Comparison of ENCODE assay signal across 27 mouse cellular contexts in the genomic region with DNA sequence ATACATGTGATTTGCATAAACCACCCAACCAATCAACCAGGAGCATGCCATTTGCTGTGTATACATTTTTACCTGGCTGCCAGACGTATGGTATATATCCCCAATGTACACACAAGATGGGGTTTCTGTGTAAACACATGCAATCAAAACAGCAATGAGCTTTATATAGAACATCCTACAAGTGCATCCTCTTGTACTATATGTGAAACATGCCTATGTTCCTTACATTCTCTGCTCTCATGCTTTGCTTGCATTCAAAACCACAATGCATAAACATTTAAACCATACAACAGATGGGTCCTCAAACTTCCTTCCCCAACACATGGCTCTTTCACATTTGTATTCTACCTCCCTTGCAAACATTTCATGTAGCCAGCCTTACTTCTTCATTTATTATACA.
"Had no signal": no experiment of that assay in that cellular context is flagged by ENCODE, and none has a peak within 500 bp of the region (broad histone marks: within the 10 kb centered on the region; RNA-seq: fewer than 3 reads in every experiment).

No protein-coding gene starts in this region.

- H3K27me3 ChIP-seq: heart, embryonic 12.5 days; hindbrain, embryonic 12.5 days; intestine, embryonic 15.5 days; limb, embryonic 13.5 days; limb, embryonic 15.5 days; liver, embryonic 12.5 days had no signal

- ATAC-seq: hindbrain, embryonic 16.5 days; inflammation-experienced regulatory T-cells, adult 6 months; intestine, embryonic 15.5 days; intestine, postnatal 0 days; liver, embryonic 12.5 days had no signal

- H3K4me2 ChIP-seq: heart, embryonic 12.5 days; hindbrain, embryonic 12.5 days; hindbrain, embryonic 14.5 days; intestine, embryonic 15.5 days; limb, embryonic 13.5 days; limb, embryonic 15.5 days; liver, embryonic 12.5 days had no signal

- H3K36me3 ChIP-seq: heart, embryonic 10.5 days; heart, embryonic 12.5 days; hindbrain, embryonic 10.5 days; hindbrain, embryonic 12.5 days; intestine, embryonic 15.5 days; limb, embryonic 13.5 days; limb, embryonic 15.5 days; liver, embryonic 12.5 days had no signal

- H3K9me3 ChIP-seq: heart, embryonic 10.5 days; heart, embryonic 12.5 days; hindbrain, embryonic 10.5 days; hindbrain, embryonic 12.5 days; intestine, embryonic 15.5 days; limb, embryonic 13.5 days; limb, embryonic 15.5 days; liver, embryonic 12.5 days had no signal

- H3K9ac ChIP-seq: heart, embryonic 12.5 days; hindbrain, embryonic 12.5 days; hindbrain, embryonic 14.5 days; intestine, embryonic 15.5 days; limb, embryonic 13.5 days; limb, embryonic 15.5 days; liver, embryonic 12.5 days; liver, embryonic 14.5 days had no signal

- H3K4me3 ChIP-seq: gastrocnemius, adult 2 months; heart, embryonic 10.5 days; heart, embryonic 12.5 days; hindbrain, embryonic 10.5 days; hindbrain, embryonic 12.5 days; intestine, embryonic 15.5 days; layer of hippocampus, adult 2 months; left cerebral cortex, adult 2 months; limb, embryonic 13.5 days; limb, embryonic 15.5 days; liver, embryonic 12.5 days had no signal

- H3K4me1 ChIP-seq: heart, embryonic 10.5 days; heart, embryonic 12.5 days; hindbrain, embryonic 10.5 days; hindbrain, embryonic 12.5 days; intestine, embryonic 15.5 days; limb, embryonic 13.5 days; limb, embryonic 15.5 days; liver, embryonic 12.5 days had no signal

- H3K27ac ChIP-seq: gastrocnemius, adult 2 months; heart, embryonic 10.5 days; hindbrain, embryonic 10.5 days; hindbrain, embryonic 12.5 days; hindbrain, embryonic 14.5 days; intestine, embryonic 15.5 days; layer of hippocampus, adult 2 months; left cerebral cortex, adult 2 months; limb, embryonic 13.5 days; limb, embryonic 15.5 days; liver, embryonic 12.5 days; liver, embryonic 14.5 days had no signal

- DNase-seq: gastrocnemius, adult 2 months; gastrocnemius, postnatal 10 days; gastrocnemius, postnatal 25 days; heart, adult 18-20 months; heart, postnatal 10 days; heart, postnatal 4 days; kidney, adult 18-20 months; kidney, adult 8-10 months; kidney, postnatal 10 days; kidney, postnatal 25 days; kidney, postnatal 4 days; left cerebral cortex, postnatal 4 days had no signal
